8 mouse cellular contexts compared by ENCODE assay signal in the genomic region with DNA sequence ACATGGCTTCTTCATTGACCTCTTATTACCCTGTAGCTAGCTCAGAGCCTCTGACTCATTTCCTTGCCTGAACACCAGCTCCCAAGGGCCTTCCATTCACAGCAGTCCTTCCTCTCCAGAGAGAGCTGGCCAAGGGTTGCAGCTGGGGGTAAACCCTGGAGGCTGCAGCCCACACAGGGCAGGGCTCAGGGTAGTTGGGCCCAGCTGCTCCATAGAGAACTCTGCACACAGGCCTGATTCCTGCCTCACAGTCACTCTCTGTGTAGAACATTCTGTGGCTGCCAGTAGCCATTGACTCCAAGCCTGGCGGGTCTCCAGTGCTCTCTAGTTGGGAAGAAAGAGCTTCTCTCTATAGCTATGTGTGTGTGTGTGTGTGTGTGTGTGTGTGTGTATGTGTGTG.
A peak's percentile ranks its signal among the peaks of the same experiment; 100 is the strongest.
DNase-seq lines count a peak whose midpoint lies in the region; ATAC-seq lines count a peak whose summit lies in the region.

No protein-coding gene starts in this region.

- peak; percentile 56 for DNase-seq in adrenal gland, postnatal 10 days
- DNase-seq in adrenal gland, postnatal 25 days: no peak
- peak; percentile 73 for DNase-seq in 416B (ENCODE audit: low read depth)
- peak; percentile 62 to 74 for DNase-seq in frontal cortex, postnatal 10 days (ENCODE audit: low spot score in 2 of 2)
- DNase-seq in kidney, postnatal 25 days: peak; percentile 11 to 58
- peak; percentile 87 to 91 for DNase-seq in right cerebral cortex, postnatal 10 days (ENCODE audit: low spot score in 2 of 2)
- no peak for DNase-seq in spleen, postnatal 4 days (ENCODE audit: low spot score in 2 of 2)

- ATAC-seq in megakaryocyte-erythroid progenitor cell, adult 5-6 weeks (replicated peaks; ENCODE audit: low FRiP score, low TSS enrichment, poor library complexity, severe bottlenecking): no peak

Comparison
In these comparisons a context has a peak if more than half of its experiments do, and no peak if none do; other contexts are left out.
1. DNase-seq: peak in adrenal gland, postnatal 10 days (single experiment), 416B (single experiment), frontal cortex, postnatal 10 days (2 of 2), kidney, postnatal 25 days (2 of 2) and right cerebral cortex, postnatal 10 days (2 of 2); none in adrenal gland, postnatal 25 days (single experiment) and spleen, postnatal 4 days (0 of 2).